Mouse (Mus musculus) C2C12 (cell line): ENCODE measurements at regions not wholly inside any gene's neighbourhood (a gene's known extent, or its start where the extent isn't known, plus 50 kb on each side); places are given as distances from the start of the nearest gene placed in this dataset.

Experiments
- H3K27me3 ChIP-seq: one replicate; pipeline ENCODE4 v1.6.1; 2011; ENCODE audit not compliant: control insufficient read depth, insufficient read depth, insufficient read length
- H3K36me3 ChIP-seq: one replicate; pipeline ENCODE4 v1.6.1; 2011; ENCODE audit not compliant: control insufficient read depth, insufficient read depth
- H3K4me3 ChIP-seq: one replicate; pipeline ENCODE4 v1.5.1; 2011; ENCODE audit warnings: mild to moderate bottlenecking, control low read depth; ENCODE audit not compliant: poor library complexity, insufficient read depth, severe bottlenecking
- H3K79me2 ChIP-seq: one replicate; pipeline ENCODE4 v1.6.1; 2011; ENCODE audit not compliant: control insufficient read depth, insufficient read depth
- H3K79me3 ChIP-seq: one replicate; pipeline ENCODE4 v1.6.1; 2011; ENCODE audit warnings: low read depth, control low read depth
- H3ac ChIP-seq: one replicate; pipeline ENCODE3; 2011; ENCODE audit warnings: low read depth; ENCODE audit not compliant: control insufficient read depth, insufficient read length
- CEBPB ChIP-seq: IDR thresholded peaks from one replicate; pipeline ENCODE4 v1.6.1; 2011; ENCODE audit warnings: low read depth, mild to moderate bottlenecking, control low read depth, moderate library complexity
- CTCF ChIP-seq: IDR thresholded peaks from one replicate; pipeline ENCODE4 v1.5.1; 2011; ENCODE audit not compliant: control insufficient read depth, insufficient read depth, insufficient read length
- FOSL1 ChIP-seq: IDR thresholded peaks from one replicate; pipeline ENCODE4 v1.8.0; 2011; ENCODE audit warnings: mild to moderate bottlenecking, low read length; ENCODE audit not compliant: poor library complexity, insufficient read depth, severe bottlenecking
- MAX ChIP-seq: IDR thresholded peaks from one replicate; pipeline ENCODE4 v1.6.1; 2011; ENCODE audit warnings: mild to moderate bottlenecking, control low read depth
- MYOD1 ChIP-seq: IDR thresholded peaks from one replicate; pipeline ENCODE4 v1.6.1; 2011; ENCODE audit warnings: low read depth; ENCODE audit not compliant: control insufficient read depth, insufficient read length
- MYOG ChIP-seq: IDR thresholded peaks from one replicate; pipeline ENCODE4 v1.6.1; 2011; ENCODE audit not compliant: control insufficient read depth, insufficient read length; ENCODE audit errors: extremely low read depth
- USF1 ChIP-seq: IDR thresholded peaks from one replicate; pipeline ENCODE4 v1.6.1; 2011; ENCODE audit warnings: low read depth, mild to moderate bottlenecking, control low read depth, moderate library complexity

DNA sequence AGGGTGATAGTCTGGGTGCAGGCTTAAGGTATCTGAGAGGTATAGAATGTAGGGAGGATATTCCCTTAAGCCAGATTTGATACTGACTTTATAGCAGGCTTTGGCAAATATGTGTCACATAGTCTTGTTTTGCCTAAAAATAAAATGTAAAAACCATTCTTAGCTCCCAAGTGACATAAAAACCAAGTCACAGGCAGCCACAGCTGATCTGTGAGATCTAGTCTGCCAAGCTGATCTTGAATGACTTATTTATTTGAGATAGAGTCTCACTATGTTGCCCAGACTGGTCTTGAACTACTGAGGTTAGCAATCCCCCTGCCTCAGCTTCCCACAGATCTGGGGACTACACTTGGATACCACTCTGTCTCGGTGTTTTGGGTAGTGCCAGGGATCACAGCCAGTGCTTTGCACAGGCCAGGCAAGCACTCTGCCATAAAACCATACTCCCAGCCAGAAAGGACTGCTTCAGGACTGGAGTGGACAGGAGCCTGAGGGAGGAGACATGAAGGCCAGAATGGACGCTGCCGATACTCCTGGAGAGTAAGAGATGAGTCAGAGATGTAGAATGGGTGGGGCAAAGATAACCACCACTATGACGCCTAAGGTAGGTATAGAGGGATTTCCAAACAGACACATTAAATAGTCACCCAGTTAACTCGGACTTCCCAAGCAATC lies 51.0 kb upstream of the Rnf24 start:
- Histone ChIP-seq H3K79me3 (no peaks in the 10 kb centered on the region), H3K79me2 (no peaks in the 10 kb centered on the region), H3ac (no peak overlapping the region), H3K27me3 (no peaks in the 10 kb centered on the region), H3K4me3 (no peak overlapping the region), H3K36me3 (no peaks in the 10 kb centered on the region)
- no peak for TF ChIP-seq CTCF
- TF ChIP-seq FOSL1: no peak
- TF ChIP-seq CEBPB: no peak
- no peak for TF ChIP-seq MYOD1
- no peak for TF ChIP-seq MAX
- no peak for TF ChIP-seq MYOG
- TF ChIP-seq USF1: no peak
